Mouse (Mus musculus): ENCODE results near the gene Car9.

GRCm38 (mm10) chr4:43492101-43492820, 14.5 kb upstream of the Car9 start:
- TF ChIP-seq CTCF (conservative IDR thresholded peaks at IDR 0.05 in 1 of 2, IDR thresholded peaks at IDR 0.05 in 1 of 2; ENCODE audit: low read depth in 2 of 2, low read length in 2 of 2) (no peak), TBP (conservative IDR thresholded peaks at IDR 0.05; ENCODE audit: low read depth, low read length) (no peak), KAT2A (IDR thresholded peaks at IDR 0.05; ENCODE audit: insufficient replicate concordance, low read length) (no peak)

All from CH12.LX (cell line).